Mouse (Mus musculus) adipocyte (in vitro differentiated cells): ENCODE data around the gene Nav3.

Experiments
- DNase-seq: peaks from one replicate; pipeline ENCODE4 v3.0.0-alpha.2; 2016; ENCODE audit warnings: low spot score

The Nav3 gene

DNA sequence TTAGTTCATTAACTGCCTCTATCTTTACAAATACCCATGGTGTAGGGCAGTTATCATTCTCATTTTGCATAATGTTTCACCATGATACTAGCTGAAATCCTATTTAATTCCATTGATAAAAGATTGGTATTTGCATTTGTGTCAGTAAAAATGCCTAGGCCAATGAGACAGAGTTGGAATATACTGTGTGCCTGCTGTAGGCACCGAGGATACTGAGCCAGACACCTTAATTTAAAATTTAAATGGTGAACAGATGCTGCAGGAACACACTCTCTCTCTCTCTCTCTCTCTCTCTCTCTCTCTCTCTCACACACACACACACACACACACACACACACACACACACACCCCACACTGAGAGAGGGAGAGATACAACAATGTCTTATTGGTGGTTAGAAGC, 269.8 kb downstream of the Nav3 start:
- DNase-seq, result no peak

- no peak for DNase-seq
Measured at GRCm38 (mm10) chr10:110175874-110176273, 280.1 kb downstream of the Nav3 start.

- DNase-seq, result no peak
Measured at GRCm38 (mm10) chr10:110169416-110169815, 286.6 kb downstream of the Nav3 start.

DNA sequence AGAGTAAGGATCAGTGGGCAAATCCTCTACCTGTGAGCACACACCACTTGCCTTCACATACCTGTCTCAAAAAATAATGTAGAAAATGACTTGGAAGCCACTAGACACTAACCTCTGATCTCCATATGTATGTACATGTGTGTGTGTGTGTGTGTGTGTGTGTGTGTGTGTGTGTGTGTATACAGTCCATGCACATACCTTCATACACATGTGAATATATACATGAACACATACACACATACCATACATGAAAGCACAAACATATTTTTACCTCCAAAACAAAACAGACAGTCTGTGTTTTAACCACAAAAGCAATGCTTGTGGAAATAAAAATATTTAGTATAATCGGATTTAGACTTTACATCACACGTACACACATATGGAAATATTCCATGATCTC, 287.1 kb downstream of the Nav3 start:
- DNase-seq, result no peak

DNA sequence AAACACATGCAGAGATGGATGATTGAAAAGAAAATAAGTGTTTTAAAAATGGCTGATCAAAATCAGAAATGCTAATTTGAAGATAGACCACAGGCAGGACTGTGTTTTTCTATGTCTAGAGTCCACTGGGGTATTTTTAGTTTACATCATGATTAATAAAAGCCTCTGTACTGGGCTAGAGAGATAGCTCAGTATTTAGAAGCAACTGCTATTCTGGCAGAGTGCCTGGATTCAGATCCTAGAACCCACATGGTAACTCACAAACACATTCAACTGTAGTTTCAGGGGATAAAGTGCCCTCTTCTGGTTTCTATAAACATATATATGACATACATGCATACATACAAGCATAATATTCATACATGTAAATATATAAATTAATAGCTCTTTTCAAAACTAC, 293.4 kb downstream of the Nav3 start:
- DNase-seq, result no peak

GRCm38 (mm10) chr10:110160894-110161293, 295.1 kb downstream of the Nav3 start:
- DNase-seq, result no peak

DNA sequence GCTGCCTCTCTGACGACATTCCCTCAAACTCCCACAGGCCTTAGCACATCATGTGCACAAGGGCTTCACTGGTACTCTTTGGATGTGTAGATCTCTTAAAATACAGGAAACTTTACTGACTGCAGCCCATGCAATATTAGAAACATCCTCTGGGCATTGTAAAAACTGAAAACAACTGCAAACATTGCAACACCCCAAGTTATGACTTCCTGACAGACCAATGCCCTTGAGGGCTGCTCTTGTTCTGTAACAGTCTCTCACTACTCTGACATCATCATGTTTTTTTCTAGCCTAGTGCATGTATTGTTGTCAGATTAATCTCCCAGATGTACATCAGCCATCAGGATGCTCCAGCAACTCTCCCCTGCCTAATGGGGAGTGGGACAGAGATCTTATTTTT, 296.5 kb downstream of the Nav3 start:
- DNase-seq, result no peak

DNA sequence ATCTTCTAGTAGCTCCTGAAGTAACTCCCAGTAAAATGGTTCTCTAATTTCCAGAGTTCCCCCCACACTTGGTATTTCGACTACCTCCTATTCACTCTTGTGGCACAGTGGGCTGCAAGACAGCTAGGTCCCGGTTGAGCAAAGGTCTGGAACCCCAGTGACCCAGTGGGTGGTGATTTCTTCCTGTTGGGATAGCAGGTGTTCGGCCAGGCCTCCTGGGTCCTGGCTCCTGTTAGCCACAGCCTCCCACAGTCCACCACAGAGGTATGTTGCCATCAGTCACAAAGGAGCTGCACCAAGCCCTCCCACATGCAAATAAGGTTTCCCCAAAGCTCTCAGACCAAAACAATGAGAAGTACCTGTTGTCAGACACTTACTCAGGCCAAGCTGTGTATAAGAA, 297.9 kb downstream of the Nav3 start:
- no peak for DNase-seq

GRCm38 (mm10) chr10:110156412-110156811, 299.6 kb downstream of the Nav3 start:
- no peak for DNase-seq

GRCm38 (mm10) chr10:110155494-110155893, 300.5 kb downstream of the Nav3 start:
- DNase-seq, result no peak

DNA sequence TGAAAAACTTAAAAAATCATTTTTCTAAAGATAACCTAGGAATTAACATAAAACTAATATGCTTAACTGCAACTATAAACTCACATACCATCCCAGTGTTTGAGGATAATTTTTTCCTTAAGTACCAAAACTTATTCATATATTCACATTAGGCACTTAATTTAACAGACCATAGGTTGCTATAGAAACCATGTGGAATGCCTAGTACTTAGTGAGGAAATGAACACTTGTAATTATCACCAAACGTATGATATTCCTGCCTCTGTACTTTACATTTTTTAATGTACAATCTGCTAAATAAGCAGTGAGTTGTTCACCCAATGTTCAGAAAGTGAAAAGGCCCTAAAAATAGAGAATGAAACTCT, 301.1 kb downstream of the Nav3 start:
- no peak for DNase-seq

GRCm38 (mm10) chr10:110154001-110154872, 301.8 kb downstream of the Nav3 start:
- DNase-seq, result no peak

DNA sequence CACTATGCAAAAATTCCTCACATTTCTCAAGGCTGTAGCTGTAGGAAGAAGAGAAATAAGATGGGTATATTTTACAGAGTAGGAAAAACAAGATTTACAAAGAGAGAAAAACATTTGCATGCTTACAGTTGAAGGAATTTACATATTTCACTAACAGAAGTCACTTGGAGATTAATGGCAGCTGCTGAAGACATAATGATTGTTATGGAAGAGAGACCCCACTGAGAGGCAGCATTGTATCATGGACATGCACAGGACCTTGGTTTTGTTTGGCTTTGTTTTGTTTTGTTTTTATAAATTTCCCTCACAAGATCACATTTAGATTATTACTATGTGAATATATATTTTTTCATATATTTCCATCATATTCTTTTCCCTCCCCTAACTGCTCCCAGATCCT, 335.4 kb downstream of the Nav3 start:
- DNase-seq, result no peak

GRCm38 (mm10) chr10:110117341-110117740, 338.7 kb downstream of the Nav3 start:
- no peak for DNase-seq

GRCm38 (mm10) chr10:110112669-110113458, 343.1 kb downstream of the Nav3 start:
- no peak for DNase-seq

DNA sequence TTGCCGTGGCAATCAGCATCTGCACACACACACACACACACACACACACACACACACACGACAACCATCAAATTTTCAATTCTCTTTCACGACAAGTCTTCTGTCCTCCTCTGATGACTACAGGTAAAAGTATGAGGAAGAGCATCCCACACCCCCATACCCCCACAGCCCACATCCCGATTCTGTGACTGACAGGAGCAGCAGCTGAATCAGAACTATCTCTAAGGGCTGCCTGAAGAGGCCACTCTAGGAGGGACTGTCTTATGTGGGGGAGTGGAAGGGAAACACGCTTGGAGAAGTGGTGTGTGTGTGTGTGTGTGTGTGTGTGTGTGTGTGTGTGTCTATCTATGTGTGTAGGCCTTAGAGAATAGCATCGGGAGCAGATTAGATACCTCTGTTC, 352.7 kb downstream of the Nav3 start:
- no peak for DNase-seq

GRCm38 (mm10) chr10:110102231-110102630, 353.8 kb downstream of the Nav3 start:
- peak; percentile 10 for DNase-seq

DNA sequence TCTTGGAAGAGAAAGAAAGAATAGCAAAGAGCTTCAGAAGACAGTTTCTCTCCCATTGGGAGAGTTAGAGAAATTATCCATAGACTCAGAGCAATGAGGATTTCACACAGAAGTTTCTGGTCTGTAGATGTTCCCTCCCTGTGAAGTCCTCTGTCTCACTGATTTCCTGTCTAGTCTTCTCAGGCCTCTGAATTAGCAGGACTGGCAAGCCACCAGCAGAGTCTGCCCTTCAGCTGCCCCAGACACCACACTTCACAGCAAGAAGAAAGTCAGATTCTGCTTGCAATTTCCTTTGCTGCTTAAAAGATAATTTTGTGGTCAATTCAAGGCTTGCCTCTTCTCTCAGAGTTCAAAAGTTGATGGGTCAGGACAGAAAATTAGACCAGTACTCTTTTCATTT, 361.6 kb downstream of the Nav3 start:
- DNase-seq, result no peak

DNA sequence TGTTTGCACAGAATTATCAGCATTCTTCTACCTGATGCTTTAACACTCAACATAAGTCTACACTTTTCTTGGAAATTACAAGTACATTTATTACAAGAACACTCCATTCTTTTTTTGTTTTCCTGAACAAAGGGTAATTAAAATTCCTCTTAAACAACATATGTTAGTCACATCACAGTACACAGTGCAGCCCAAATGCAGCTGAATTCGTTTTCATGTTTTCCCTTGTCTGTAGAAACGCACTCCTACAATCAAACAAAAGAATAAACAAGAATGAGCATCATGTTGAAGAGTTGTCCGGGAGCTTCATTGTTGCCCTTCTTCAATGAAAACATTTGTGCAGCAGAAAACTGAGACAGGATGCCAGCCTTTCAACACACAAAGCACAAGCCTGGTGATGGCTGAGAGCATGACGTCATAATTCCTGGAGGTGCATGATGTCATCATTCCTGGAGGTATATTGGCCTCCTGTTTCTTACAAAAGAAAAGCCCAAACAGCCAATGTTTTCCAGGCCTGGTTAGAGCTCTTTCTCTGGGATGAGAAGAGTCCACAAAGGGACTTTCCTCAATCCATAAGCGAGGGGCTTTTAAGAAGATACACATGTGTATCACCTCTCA, 367.5 kb downstream of the Nav3 start:
- DNase-seq, result no peak

DNA sequence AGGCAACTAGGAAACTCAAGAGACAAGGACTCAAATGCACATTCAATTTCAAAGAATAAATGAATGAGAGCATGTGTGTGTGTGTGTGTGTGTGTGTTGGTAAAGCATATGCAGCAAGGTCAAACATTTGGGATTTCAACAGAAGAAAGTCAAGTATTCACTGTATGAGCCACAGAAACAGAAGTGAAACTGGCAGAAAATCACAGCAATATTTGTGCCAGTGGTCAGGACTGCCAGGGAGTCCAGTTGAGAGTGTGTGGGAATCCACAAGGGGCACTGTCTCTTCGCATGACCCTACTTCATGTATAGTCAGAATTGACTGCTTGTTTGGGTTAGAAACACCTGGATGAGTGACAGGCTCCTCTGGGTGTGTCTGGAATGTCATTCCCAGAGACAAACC, 370.1 kb downstream of the Nav3 start:
- peak; percentile 26 for DNase-seq

DNA sequence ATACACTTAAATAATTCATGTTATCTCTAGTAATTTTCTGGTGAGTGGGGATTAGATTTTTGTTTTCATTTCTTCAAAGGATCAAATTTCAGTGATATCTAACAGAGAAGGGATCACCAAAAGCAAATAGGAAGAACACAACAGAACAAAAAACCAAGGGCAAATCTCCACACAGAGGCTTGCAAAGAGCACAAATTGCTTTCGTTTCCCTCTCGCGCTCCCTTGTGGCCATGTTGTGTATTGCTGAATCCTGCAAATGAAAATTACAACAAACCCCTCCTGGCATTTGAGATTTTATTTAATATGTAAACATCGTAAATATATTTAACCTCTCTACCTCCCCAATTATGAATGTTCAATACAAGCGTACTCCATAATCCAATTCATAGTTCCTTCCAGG, 370.8 kb downstream of the Nav3 start:
- peak; percentile 72 for DNase-seq

- DNase-seq, result no peak
Measured at GRCm38 (mm10) chr10:110076575-110076974, 379.4 kb downstream of the Nav3 start.

GRCm38 (mm10) chr10:110072355-110072754, 383.6 kb downstream of the Nav3 start:
- DNase-seq, result no peak
